Mouse (Mus musculus): ENCODE data around the gene Olfr1465.

Gene Olfr1465

DNA sequence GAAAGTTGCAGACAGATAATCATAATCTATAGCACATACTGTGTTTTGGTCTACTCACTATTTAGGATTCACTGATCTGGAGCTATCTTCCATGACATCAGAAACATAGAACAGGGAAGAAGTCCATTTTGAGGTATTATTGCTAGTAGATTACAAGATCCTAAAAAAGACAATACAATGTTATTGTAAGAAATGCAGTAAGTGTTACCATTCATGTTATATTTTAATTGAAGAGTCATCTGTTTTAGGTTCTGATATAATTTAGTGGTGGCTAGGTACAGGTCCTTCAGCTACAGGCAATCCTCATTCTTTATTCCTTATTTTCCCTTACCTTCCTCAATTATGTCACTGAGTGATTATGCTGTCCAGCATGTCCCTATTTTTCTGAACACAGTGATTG, at the start of gene Olfr1465:
Gene Olfr1465 (minus strand): TSS at position 101 of the 400 bp plus-strand sequence.
- DNase-seq (ENCODE audit: low spot score in 2 of 2): no peak

DNA sequence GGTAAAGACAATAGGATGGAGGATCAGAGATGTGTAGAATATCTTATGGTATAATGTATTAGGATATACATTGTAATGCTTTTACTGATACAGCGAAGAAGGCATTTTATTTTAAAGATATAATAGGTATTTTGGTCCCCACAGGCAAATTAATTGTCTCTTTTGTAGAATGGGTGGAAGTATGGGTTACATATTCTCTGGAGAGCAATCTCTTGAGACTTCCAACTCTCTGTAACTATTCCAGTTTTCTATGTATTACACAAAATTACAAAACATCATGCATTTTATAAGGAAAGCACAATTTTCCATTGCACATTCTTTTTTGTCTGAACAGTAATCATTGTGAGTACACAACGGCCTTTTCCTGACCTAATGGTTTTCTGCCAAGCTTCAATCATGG, 46.6 kb upstream of the Olfr1465 start, which contains the start of gene Olfr1467:
Gene Olfr1467 (plus strand): TSS at position 301 of the 400 bp plus-strand sequence.
- DNase-seq (ENCODE audit: low spot score in 2 of 2): no peak

DNA sequence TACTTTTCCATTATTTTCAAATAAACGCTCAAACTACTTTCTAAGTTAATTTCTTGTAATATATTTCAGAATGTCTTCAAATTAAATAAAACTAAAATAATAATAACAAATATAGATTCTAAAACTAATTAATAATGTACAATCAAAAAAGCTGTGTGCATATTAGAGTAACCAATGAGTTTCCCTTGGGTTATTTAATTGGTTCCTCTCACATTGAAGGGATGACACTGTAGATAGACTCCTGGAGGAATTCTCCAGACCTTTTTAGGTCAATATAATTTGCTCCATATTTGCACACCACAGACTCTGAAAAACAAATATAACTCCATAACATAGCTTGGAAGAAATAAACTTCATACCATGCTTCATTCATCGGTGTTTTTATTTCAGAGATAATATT, 23.2 kb upstream of the Olfr1465 start, which contains the start of gene Olfr1466:
Gene Olfr1466 (plus strand): TSS at position 301 of the 400 bp plus-strand sequence.
- DNase-seq (ENCODE audit: low spot score in 2 of 2): no peak
